Mouse (Mus musculus) lung, adult 2 months (tissue): ENCODE measurements around the gene Phf21a.

Experiments used
- CTCF ChIP-seq: fragments of 200-500 bp; IDR thresholded peaks from 2 replicates; pipeline ENCODE4 v1.5.1; 2011; ENCODE audit warnings: mild to moderate bottlenecking, low read length, control low read depth; ENCODE audit not compliant: insufficient read depth
- POLR2A ChIP-seq: fragments of 200-500 bp; IDR thresholded peaks from 2 replicates; pipeline ENCODE4 v1.6.1; 2011; ENCODE audit warnings: low read depth, mild to moderate bottlenecking, control low read depth, low read length, borderline replicate concordance; ENCODE audit errors: extremely low read depth

DNA sequence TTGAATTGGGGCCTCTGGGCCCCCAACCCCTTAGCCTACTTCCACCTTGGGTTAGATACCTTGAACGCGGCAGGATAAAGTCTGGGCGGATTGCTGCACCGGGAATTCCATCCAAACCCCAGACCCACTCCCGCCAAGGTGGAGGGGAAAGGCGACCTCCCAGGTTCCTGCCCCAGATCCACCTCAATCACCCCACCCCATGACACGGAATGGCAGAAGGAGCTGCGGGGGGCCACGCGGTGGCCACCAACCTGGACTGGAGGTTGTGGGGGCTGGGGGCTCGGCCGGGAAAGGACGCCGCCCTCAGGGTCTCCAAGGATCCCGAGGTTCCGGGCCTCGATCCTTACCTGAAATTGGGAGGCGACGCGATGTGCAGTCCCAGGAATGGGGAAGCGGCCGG, 307.8 kb downstream of the Phf21a start:
- no peak for TF ChIP-seq CTCF
- no peak for TF ChIP-seq POLR2A
